Mouse (Mus musculus): ENCODE results near the gene Lrrc8b.

Lrrc8b gene

GRCm38 (mm10) chr5:105517992-105518625 lies 102.5 kb downstream of the Lrrc8b start:
- peak in 1 of 2 experiments; percentile 29 for DNase-seq (ENCODE audit: low spot score in 2 of 2)

- DNase-seq (ENCODE audit: low spot score in 2 of 2), result peak in 1 of 2 experiments; percentile 59
Observed at GRCm38 (mm10) chr5:105518626-105519095, 103.1 kb downstream of the Lrrc8b start.

- DNase-seq (ENCODE audit: low spot score in 2 of 2), result peak; percentile 86 to 90
Observed at GRCm38 (mm10) chr5:105519096-105519975, 103.8 kb downstream of the Lrrc8b start, which contains the start of gene Lrrc8c. Gene Lrrc8c (plus strand): TSS chr5:105519388.

GRCm38 (mm10) chr5:105519976-105520300 lies 104.4 kb downstream of the Lrrc8b start:
- no peak for DNase-seq (ENCODE audit: low spot score in 2 of 2)

GRCm38 (mm10) chr5:105520442-105520965 lies 104.9 kb downstream of the Lrrc8b start:
- DNase-seq (ENCODE audit: low spot score in 2 of 2), result peak in 1 of 2 experiments; percentile 36

GRCm38 (mm10) chr5:105523452-105523851 lies 107.9 kb downstream of the Lrrc8b start:
- DNase-seq (ENCODE audit: low spot score in 2 of 2), result peak in 1 of 2 experiments; percentile 31

- DNase-seq (ENCODE audit: low spot score in 2 of 2), result no peak
Observed at GRCm38 (mm10) chr5:105525004-105525403, 109.4 kb downstream of the Lrrc8b start.

GRCm38 (mm10) chr5:105526107-105526645 lies 110.6 kb downstream of the Lrrc8b start:
- no peak for DNase-seq (ENCODE audit: low spot score in 2 of 2)

GRCm38 (mm10) chr5:105526766-105527165 lies 111.2 kb downstream of the Lrrc8b start:
- no peak for DNase-seq (ENCODE audit: low spot score in 2 of 2)

- DNase-seq (ENCODE audit: low spot score in 2 of 2), result no peak
Observed at GRCm38 (mm10) chr5:105527477-105528331, 112.1 kb downstream of the Lrrc8b start.

GRCm38 (mm10) chr5:105530576-105530975 lies 115.0 kb downstream of the Lrrc8b start:
- no peak for DNase-seq (ENCODE audit: low spot score in 2 of 2)

- DNase-seq (ENCODE audit: low spot score in 2 of 2), result no peak
Observed at GRCm38 (mm10) chr5:105535186-105535585, 119.6 kb downstream of the Lrrc8b start.

- DNase-seq (ENCODE audit: low spot score in 2 of 2), result no peak
Observed at GRCm38 (mm10) chr5:105536172-105536571, 120.6 kb downstream of the Lrrc8b start.

- DNase-seq (ENCODE audit: low spot score in 2 of 2), result no peak
Observed at GRCm38 (mm10) chr5:105537101-105537723, 121.6 kb downstream of the Lrrc8b start.

All from spleen, postnatal 10 days (tissue).